Mouse (Mus musculus) olfactory bulb, adult 2 months (tissue): ENCODE measurements around the gene Gls2.

ENCODE experiments used
- CTCF ChIP-seq: fragments of 200-500 bp; IDR thresholded peaks from 2 replicates; pipeline ENCODE4 v1.5.1; 2012; ENCODE audit warnings: low read depth, mild to moderate bottlenecking, low read length, moderate library complexity; ENCODE audit not compliant: insufficient read depth
- POLR2A ChIP-seq: fragments of 200-500 bp; IDR thresholded peaks from 2 replicates; pipeline ENCODE4 v1.6.1; 2012; ENCODE audit warnings: mild to moderate bottlenecking, low read depth, low read length, moderate library complexity; ENCODE audit not compliant: insufficient read depth

DNA sequence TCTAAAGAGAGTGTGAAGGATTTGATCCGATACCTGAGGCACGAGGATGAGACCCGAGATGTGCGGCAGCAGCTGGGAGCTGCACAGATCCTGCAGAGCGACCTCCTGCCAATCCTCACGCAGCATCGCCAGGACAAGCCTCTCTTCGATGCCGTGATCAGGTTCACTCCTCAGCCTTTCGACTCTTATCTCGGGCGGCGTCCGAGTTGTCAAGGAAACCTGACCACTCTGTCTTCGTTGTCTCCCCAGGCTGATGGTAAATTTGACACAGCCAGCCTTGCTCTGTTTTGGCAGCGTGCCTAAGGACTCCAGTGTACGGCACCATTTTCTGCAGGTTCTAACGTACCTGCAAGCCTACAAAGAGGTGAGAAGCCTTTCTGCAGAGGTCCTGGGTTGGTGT lies 45.9 kb downstream of the Gls2 start:
- TF ChIP-seq CTCF (no peak), POLR2A (no peak)
